Mouse (Mus musculus) testis, adult 2 months (tissue): ENCODE measurements around the gene Arl4a. TPM values are rescaled to one million over a fixed set of nuclear protein-coding genes. Genes with fewer than 3 reads are reported as not detected.

ENCODE experiments used
- H3K27ac ChIP-seq: fragments of 200-500 bp; 2 replicates; pipeline ENCODE4 v1.5.1; 2012; ENCODE audit warnings: low read depth, low read length; ENCODE audit not compliant: control insufficient read depth, insufficient read depth
- H3K27me3 ChIP-seq: fragments of 200-500 bp; 2 replicates; pipeline ENCODE4 v1.6.1; 2012; ENCODE audit warnings: mild to moderate bottlenecking, low read length, moderate library complexity; ENCODE audit not compliant: control insufficient read depth, insufficient read depth
- H3K36me3 ChIP-seq: fragments of 200-500 bp; 2 replicates; pipeline ENCODE4 v1.6.1; 2012; ENCODE audit warnings: mild to moderate bottlenecking, low read length; ENCODE audit not compliant: control insufficient read depth, insufficient read depth
- H3K4me1 ChIP-seq: fragments of 200-500 bp; 2 replicates; pipeline ENCODE4 v1.6.1; 2012; ENCODE audit warnings: low read length; ENCODE audit not compliant: control insufficient read depth, insufficient read depth
- H3K4me3 ChIP-seq: fragments of 200-500 bp; 2 replicates; pipeline ENCODE4 v1.5.1; 2012; ENCODE audit warnings: low read depth, mild to moderate bottlenecking, low read length, moderate library complexity, mixed read lengths; ENCODE audit not compliant: control insufficient read depth
- CTCF ChIP-seq: fragments of 200-500 bp; IDR thresholded peaks from 2 replicates; pipeline ENCODE4 v1.5.1; 2012; ENCODE audit warnings: low read depth, mild to moderate bottlenecking, inconsistent platforms, low read length, moderate library complexity; ENCODE audit not compliant: control insufficient read depth, insufficient read depth, insufficient replicate concordance
- POLR2A ChIP-seq: fragments of 200-500 bp; IDR thresholded peaks from 2 replicates; pipeline ENCODE4 v1.6.1; 2012; ENCODE audit warnings: low read depth, mild to moderate bottlenecking, inconsistent platforms, low read length, moderate library complexity; ENCODE audit not compliant: control insufficient read depth
- polyA plus RNA-seq: library from polyadenylated mRNA; depleted of rRNA; stranded (reverse); fragments of >200 nt; gene quantifications from 2 replicates; pipeline ENCODE4 v1.2.3, GENCODE M21; 2012

Gene Arl4a
- polyA plus RNA-seq, 1 experiment = 255 TPM

GRCm38 (mm10) chr12:40040067-40040466, 2.2 kb upstream of the Arl4a start:
- H3K36me3 ChIP-seq = peaks cover 2% of the 10 kb centered on the region
- no peak for TF ChIP-seq POLR2A
- TF ChIP-seq CTCF = no peak
- H3K27me3 ChIP-seq = no peaks in the 10 kb centered on the region
- no peaks in the 10 kb centered on the region for H3K4me1 ChIP-seq
- no peak overlapping the region for H3K27ac ChIP-seq
- peak overlapping the region; percentile 13; the same call in 1 of the 2 replicates for H3K4me3 ChIP-seq

GRCm38 (mm10) chr12:40037226-40037813, 505 bp downstream of the Arl4a start:
- peaks cover 2% of the 10 kb centered on the region for H3K36me3 ChIP-seq
- peak overlapping the region; percentile 85 for H3K4me3 ChIP-seq
- peak; percentile 26; the same call in 1 of the 2 replicates for TF ChIP-seq CTCF
- TF ChIP-seq POLR2A = peak; percentile 96
- peak overlapping the region; percentile 98 for H3K27ac ChIP-seq
- no peaks in the 10 kb centered on the region for H3K4me1 ChIP-seq
- no peaks in the 10 kb centered on the region for H3K27me3 ChIP-seq

GRCm38 (mm10) chr12:40036666-40037065, 1.2 kb downstream of the Arl4a start:
- no peaks in the 10 kb centered on the region for H3K4me1 ChIP-seq
- peaks cover 2% of the 10 kb centered on the region for H3K36me3 ChIP-seq
- no peaks in the 10 kb centered on the region for H3K27me3 ChIP-seq
- TF ChIP-seq POLR2A = no peak
- TF ChIP-seq CTCF = no peak
- H3K27ac ChIP-seq = peak overlapping the region; percentile 98
- peak overlapping the region; percentile 85 for H3K4me3 ChIP-seq

- Histone ChIP-seq H3K27me3 (no peaks in the 10 kb centered on the region), H3K27ac (no peak overlapping the region), H3K36me3 (peaks cover 2% of the 10 kb centered on the region), H3K4me3 (peak overlapping the region; percentile 85; the same call in 1 of the 2 replicates), H3K4me1 (no peaks in the 10 kb centered on the region)
- TF ChIP-seq CTCF (no peak), POLR2A (no peak)
These were observed 2.3 kb downstream of the Arl4a start for GRCm38 (mm10) chr12:40035506-40035905.

- Histone ChIP-seq H3K36me3 (no peaks in the 10 kb centered on the region), H3K27ac (no peak overlapping the region), H3K4me3 (no peak overlapping the region), H3K4me1 (no peaks in the 10 kb centered on the region), H3K27me3 (no peaks in the 10 kb centered on the region)
- TF ChIP-seq POLR2A = no peak
- no peak for TF ChIP-seq CTCF
These were observed 8.6 kb downstream of the Arl4a start for GRCm38 (mm10) chr12:40029201-40029600.

GRCm38 (mm10) chr12:40027846-40028245, 10.0 kb downstream of the Arl4a start:
- TF ChIP-seq POLR2A (no peak), CTCF (no peak)
- H3K36me3 ChIP-seq = no peaks in the 10 kb centered on the region
- H3K27ac ChIP-seq = no peak overlapping the region
- no peaks in the 10 kb centered on the region for H3K4me1 ChIP-seq
- H3K4me3 ChIP-seq = no peak overlapping the region
- H3K27me3 ChIP-seq = no peaks in the 10 kb centered on the region

GRCm38 (mm10) chr12:40027444-40027843, 10.4 kb downstream of the Arl4a start:
- H3K36me3 ChIP-seq = no peaks in the 10 kb centered on the region
- 0 out of 2 replicates have a peak overlapping the region, but pooled peaks have one; percentile 21 for H3K27ac ChIP-seq
- no peak overlapping the region for H3K4me3 ChIP-seq
- no peaks in the 10 kb centered on the region for H3K4me1 ChIP-seq
- TF ChIP-seq POLR2A = no peak
- TF ChIP-seq CTCF = no peak
- H3K27me3 ChIP-seq = no peaks in the 10 kb centered on the region
